Mouse (Mus musculus) small intestine, adult 2 months (tissue): ENCODE results near the gene BC055324.

ENCODE experiments used
- CTCF ChIP-seq: fragments of 200-500 bp; IDR thresholded peaks from 2 replicates; pipeline ENCODE4 v1.5.1; 2012; ENCODE audit warnings: low read depth, mild to moderate bottlenecking, control low read depth, inconsistent platforms, low read length, moderate library complexity, mixed read lengths; ENCODE audit not compliant: insufficient replicate concordance, insufficient read length; ENCODE audit errors: extremely low read depth
- POLR2A ChIP-seq: fragments of 200-500 bp; IDR thresholded peaks from 2 replicates; pipeline ENCODE4 v1.6.1; 2012; ENCODE audit warnings: low read depth, mild to moderate bottlenecking, control low read depth, inconsistent platforms, low read length, moderate library complexity

- TF ChIP-seq POLR2A: no peak
- TF ChIP-seq CTCF: no peak
These were observed 82.6 kb downstream of the BC055324 start for GRCm38 (mm10) chr1:163911981-163912380.
